Mouse (Mus musculus) right cerebral cortex, postnatal 14 days (tissue): ENCODE measurements around the gene Rhod.
"Not testable (repeated sequence)": the region's sequence is repeated elsewhere in the genome, so short reads cannot be mapped to it uniquely, and the experiment has no call there.

Source experiments
- DNase-seq: peaks from one replicate; pipeline ENCODE4 v3.0.0; 2022

The Rhod gene

DNA sequence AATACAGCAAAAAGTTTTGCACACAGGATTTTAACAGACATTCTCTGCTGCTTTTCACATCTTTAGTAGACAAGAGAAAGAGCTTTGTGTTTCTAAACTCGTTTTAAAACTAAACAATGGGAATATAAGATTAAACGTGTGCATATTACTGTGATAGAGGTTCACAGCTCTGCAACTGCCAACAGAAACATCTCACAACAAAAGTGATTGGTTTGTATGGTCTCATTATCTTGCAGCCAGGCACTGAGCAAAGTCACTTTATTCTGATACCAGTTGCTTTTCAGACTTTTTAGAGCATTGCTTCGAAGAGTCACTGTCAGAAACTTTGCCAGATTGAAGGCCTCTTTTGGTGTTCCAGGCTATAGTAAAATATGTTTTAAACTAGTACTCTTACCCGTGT is 40.3 kb downstream of the Rhod start:
- DNase-seq = no peak

DNA sequence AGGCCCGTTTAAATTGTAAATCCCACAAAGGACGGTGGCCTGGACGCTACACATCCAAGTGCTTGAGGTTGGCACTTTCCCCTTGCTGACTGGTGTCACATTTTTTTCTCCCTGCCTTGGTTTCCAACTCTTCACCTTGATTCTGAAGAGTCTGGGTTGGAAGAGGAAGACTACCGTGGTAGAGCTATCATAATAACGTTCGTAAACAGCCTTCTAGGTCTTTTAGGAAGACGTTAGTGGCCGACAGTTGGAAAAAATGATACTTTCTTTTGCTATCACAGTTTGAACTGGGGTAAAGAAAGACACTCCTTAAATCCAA is 40.6 kb downstream of the Rhod start:
- DNase-seq = no peak

DNA sequence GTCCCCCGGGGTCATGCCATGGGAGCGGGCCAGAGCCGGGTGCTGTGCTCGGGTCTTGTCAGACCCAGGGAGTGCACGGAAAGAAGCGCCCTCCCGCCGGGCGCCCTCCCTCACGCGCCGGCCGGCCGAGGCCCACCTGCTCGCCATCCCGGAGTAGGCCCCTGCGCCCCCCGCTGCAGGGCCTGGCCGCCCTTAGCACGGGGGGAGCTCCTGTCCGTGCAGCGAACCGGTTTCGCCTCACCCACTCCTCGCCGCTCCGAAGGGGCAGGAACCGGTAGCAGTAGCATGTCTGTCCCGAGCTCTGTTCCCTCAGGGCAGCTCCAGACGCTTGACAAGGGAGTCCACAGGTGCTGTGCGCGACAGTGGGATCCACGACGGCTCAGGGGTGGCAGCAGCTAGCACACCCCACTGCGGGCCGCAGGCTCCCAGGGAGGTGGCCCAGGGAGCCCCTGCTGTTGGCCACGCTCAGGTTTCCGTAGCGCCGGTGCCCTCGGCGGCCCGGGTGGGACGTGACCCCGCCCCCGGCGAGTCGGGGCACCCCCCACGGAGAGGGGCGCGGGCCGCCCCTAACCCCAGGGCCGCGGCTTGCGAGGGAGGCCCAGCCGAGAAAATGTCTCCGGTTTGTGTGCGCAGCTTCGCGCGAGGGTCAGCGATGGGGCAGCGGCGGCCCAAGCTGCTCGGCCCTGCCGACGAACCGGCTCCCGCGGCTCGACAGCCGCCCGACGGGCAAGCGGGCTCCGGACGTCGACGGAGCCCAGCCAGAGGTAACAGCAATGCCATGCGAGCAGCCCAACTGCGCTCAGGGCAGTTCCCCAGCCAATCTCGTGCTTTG is 41.2 kb downstream of the Rhod start, which contains the start of gene Kdm2a:
Gene Kdm2a (minus strand): TSS at position 488 of the 832 bp plus-strand sequence.
- DNase-seq = peak; percentile 38

DNA sequence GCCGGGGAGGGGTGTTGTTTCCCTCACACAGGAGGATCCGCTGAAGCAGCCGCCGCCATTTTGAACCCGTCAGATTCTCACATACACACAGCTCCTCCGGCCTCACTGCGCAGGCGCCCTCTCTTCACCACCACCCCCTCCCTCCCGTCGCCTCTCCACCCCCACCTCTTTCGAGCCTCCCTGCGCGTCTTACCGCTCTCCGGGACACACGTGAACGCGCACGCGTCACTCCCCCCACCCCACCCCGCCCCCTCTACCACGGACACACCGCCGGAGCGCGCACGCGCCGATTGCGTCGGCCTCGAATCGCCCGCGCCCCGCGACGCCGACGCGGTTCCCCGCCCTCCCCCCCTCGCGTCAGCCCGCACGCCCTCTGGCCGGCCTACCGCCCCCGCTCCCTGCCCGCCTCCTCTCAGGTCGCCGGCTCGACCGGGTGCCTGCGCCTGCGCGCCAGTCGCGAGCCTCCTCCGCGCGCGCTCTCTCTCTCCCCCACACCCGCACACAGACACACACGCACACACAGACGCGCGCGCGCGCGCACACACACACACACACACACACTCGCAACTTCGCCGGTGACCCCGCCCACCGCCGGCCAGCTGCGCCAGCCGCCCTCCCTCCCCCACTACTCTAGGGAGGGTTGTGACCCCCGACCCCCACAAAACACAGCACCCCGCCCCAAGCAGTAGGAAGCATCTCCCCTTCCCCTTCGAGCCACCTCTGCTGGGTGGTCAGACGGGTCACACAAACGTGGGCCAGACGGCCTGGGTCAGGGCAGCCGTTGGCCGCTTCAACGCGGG is 42.0 kb downstream of the Rhod start:
- peak; percentile 98 for DNase-seq

DNA sequence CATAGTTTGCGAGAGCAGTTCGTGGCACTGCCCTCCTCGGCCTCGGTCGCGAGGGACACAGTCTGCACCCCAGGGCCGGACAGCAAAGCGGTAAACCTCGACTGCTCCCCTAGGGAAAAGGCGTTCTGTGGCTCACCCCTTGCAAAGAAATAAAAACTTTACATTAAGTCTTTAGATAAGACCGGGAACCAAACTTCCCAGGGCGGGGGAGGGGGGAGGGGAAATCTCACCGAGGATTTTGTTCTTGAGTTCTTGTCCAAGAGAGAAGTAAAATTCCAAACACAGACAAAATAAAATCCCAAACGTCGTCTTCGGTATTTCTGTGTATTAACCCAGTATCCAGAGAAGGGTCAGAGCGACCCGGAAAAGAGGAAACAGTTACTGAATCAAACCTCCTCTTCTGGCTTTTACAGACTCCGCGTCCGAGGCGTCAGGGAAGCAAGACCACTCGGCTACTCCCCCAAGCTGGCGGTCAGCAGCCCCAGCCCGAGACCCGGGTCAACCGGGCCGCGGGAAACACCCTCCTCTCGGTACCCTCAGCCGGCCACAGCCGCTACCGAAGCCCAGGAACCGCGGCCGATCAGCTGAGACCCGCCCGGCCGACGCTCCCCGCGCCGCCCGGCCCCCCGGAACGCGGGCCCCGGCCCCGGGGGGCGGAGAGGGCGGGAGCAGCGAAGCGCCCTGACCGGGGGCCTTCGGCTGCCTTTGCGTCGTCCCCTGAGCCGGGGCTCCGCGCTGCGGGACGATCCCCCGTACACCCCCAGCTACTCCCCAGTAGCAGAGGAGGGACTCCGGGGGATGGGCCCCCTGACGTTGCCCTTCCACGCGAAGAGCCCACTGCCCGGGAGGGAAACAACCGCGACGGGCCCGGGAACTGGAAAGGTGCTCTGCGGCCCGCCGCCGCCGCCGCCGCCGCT is 42.9 kb downstream of the Rhod start:
- DNase-seq = peak; percentile 26

DNA sequence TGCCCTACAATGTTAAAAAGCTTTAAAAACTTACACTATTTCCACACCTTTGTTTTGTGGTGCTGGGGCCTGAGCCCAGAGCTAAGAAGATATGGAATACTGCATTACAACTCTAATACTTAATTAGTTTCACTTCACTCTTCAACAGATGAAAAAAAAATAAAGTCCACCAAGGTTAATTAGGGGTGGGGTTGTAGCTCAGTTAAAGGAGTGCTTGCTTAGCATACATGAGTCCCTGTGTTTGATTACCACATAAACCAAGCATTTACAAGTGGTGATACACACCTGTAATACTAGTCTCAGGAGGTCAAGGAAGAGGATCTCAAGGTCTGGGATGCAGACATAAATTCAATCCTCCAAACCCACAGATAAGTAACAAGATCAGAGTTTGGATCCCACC is 52.0 kb downstream of the Rhod start:
- DNase-seq = no peak

DNA sequence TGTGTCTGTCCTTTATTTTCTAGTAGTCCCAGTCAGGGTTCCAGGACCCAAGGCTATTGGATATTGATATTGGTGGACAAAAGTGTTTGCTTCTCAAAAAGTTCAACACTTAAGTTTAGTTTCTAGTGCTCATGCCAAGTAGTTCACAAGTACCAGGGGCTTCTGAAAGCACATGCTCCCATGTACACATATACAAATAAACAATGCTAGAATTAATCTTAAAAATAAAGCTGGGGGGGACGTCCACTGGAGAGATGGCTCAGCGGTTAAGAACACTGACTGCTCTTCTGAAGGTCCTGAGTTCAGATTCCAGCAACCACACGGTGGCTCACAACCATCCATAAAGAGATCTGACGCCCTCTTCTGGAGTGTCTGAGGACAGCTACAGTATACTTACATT is 54.2 kb downstream of the Rhod start:
- DNase-seq = no peak

DNA sequence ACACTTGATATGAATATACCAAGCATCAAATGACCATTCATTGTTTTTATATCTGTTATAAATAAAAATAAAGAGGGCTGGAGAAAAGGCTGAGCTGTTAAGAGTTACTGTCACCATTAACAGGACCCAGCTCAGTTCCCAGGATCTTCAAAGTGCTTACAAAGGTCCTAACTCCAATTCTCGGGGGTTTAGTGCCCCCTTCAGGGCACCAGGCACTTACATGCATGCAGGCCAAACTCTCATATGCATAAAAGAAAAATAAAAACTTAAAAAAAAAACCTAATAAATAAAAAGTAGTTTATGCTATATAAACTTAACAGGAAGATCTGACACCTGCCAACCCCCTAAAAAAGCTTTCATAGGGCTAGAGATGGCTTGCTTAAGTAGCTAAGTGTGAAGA is 54.9 kb downstream of the Rhod start:
- DNase-seq = no peak

DNA sequence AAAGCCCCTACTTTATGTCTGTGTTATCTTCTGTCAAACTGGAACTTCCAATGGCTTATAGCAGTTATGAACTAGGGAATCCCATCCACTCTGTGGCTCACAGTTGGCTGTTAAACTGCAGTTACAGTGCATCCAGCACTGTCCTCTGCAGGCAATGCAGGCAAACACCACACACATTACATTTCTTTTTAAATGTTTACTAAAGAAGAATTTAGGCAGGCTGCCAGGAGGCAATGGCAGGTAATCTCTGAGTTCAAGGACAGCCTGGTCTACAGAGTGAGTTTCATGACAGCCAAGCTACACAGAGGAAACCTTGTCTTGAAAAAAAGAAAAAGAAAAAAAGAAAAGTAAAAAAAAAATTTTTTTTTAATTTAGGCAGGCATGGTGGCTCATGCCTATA is 55.9 kb downstream of the Rhod start:
- no peak for DNase-seq

DNA sequence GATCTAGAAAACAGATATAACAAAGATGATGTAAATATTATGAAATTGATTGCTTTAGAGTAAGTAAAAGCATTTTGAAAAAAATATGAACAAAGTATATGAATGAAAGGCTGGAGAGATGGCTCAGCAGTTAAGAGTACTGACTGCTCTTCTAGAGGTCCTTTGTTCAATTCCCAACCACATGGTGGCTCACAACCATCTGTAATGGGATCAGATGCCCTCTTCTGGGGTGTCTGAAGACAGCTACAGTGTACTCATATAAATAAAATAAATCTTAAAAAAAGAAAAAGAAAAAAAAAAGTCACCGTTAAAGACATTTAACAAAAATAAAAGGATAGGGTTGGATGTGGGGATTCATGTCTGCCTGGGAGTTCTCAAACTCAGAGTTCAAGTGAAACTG is 56.9 kb downstream of the Rhod start:
- not testable (repeated sequence) for DNase-seq
